8 mouse cellular contexts compared by ENCODE assay signal in genomic region chr13:117289494-117290270, GRCm38 (mm10).
A peak's percentile ranks its signal among the peaks of the same experiment; 100 is the strongest.
DNase-seq lines count a peak whose midpoint lies in the region; ATAC-seq and TF ChIP-seq lines count a peak whose summit lies in the region.

No protein-coding gene starts in this region.

- TF ChIP-seq CTCF in spleen, adult 2 months (IDR thresholded peaks at IDR 0.05; ENCODE audit: extremely low read depth, insufficient read depth, insufficient read length, insufficient replicate concordance) = peak; percentile 50; the same call in 1 of the 2 replicates

- H3K4me1 ChIP-seq in heart, embryonic 10.5 days = peaks cover 4% of the 10 kb centered on the region; the same call in 1 of the 2 replicates
- H3K4me1 ChIP-seq in limb, embryonic 11.5 days (ENCODE audit: control insufficient read depth, insufficient read depth, low read length) = no peaks in the 10 kb centered on the region
- H3K4me1 ChIP-seq in midbrain, embryonic 14.5 days (ENCODE audit: control insufficient read depth, insufficient read depth, low read length) = 0 out of 2 replicates have a peak, but pooled peaks cover 4% of the 10 kb centered on the region
- no peaks in the 10 kb centered on the region for H3K4me1 ChIP-seq in spleen, adult 2 months (ENCODE audit: control insufficient read depth, insufficient read depth, insufficient read length)

- peak overlapping the region; percentile 25 for H3K4me2 ChIP-seq in limb, embryonic 11.5 days (ENCODE audit: low read depth, severe bottlenecking)
- peak overlapping the region; percentile 40 for H3K4me2 ChIP-seq in midbrain, embryonic 14.5 days (ENCODE audit: low read length)

- ATAC-seq in limb, embryonic 11.5 days (ENCODE audit: insufficient number of reproducible peaks, low FRiP score, low TSS enrichment, low read depth) = peak; percentile 61; the same call in 1 of the 2 replicates
- peak; percentile 70 for ATAC-seq in midbrain, embryonic 14.5 days (ENCODE audit: low FRiP score, low TSS enrichment)

- WGBS in heart, embryonic 10.5 days = 30% methylated on average over 17 of the region's 17 CpGs
- 33% methylated on average over 17 of the region's 17 CpGs for WGBS in limb, embryonic 11.5 days
- WGBS in midbrain, embryonic 14.5 days = 31% methylated on average over 17 of the region's 17 CpGs
- 36% methylated on average over 17 of the region's 17 CpGs for WGBS in spleen, adult 2 months

- H3K36me3 ChIP-seq in heart, embryonic 10.5 days = no peaks in the 10 kb centered on the region
- no peaks in the 10 kb centered on the region for H3K36me3 ChIP-seq in limb, embryonic 11.5 days (ENCODE audit: control insufficient read depth, insufficient read depth, low read length)
- no peaks in the 10 kb centered on the region for H3K36me3 ChIP-seq in midbrain, embryonic 14.5 days (ENCODE audit: control insufficient read depth, insufficient read depth, low read length)
- H3K36me3 ChIP-seq in spleen, adult 2 months (ENCODE audit: control insufficient read depth, insufficient read depth, low read length) = no peaks in the 10 kb centered on the region

- H3K9ac ChIP-seq in limb, embryonic 11.5 days (ENCODE audit: low read length) = no peak overlapping the region
- no peak overlapping the region for H3K9ac ChIP-seq in midbrain, embryonic 14.5 days (replicated peaks; ENCODE audit: low read length)

- no peaks in the 10 kb centered on the region for H3K27me3 ChIP-seq in heart, embryonic 10.5 days (ENCODE audit: insufficient read depth, poor library complexity, severe bottlenecking)
- H3K27me3 ChIP-seq in limb, embryonic 11.5 days (ENCODE audit: control insufficient read depth, insufficient read depth, low read length) = no peaks in the 10 kb centered on the region
- no peaks in the 10 kb centered on the region for H3K27me3 ChIP-seq in midbrain, embryonic 14.5 days (ENCODE audit: control insufficient read depth, insufficient read depth, low read length)
- no peaks in the 10 kb centered on the region for H3K27me3 ChIP-seq in spleen, adult 2 months (ENCODE audit: control insufficient read depth, insufficient read depth, low read length)

- TF ChIP-seq POLR2A in spleen, adult 2 months (IDR thresholded peaks at IDR 0.05; ENCODE audit: low read depth, low read length) = no peak

- no peaks in the 10 kb centered on the region for H3K9me3 ChIP-seq in heart, embryonic 10.5 days
- no peaks in the 10 kb centered on the region; the same call in 1 of the 2 replicates for H3K9me3 ChIP-seq in limb, embryonic 11.5 days (ENCODE audit: control insufficient read depth, low read length)
- no peaks in the 10 kb centered on the region for H3K9me3 ChIP-seq in midbrain, embryonic 14.5 days (ENCODE audit: control insufficient read depth, low read length)

- peak overlapping the region; percentile 41 for H3K4me3 ChIP-seq in heart, embryonic 10.5 days
- H3K4me3 ChIP-seq in limb, embryonic 11.5 days (ENCODE audit: low read depth, low read length) = no peak overlapping the region
- no peak overlapping the region; the same call in 1 of the 2 replicates for H3K4me3 ChIP-seq in midbrain, embryonic 14.5 days (replicated peaks; ENCODE audit: low read depth, low read length)
- no peak overlapping the region for H3K4me3 ChIP-seq in spleen, adult 2 months (ENCODE audit: extremely low read depth, insufficient read depth, insufficient read length)

- peak overlapping the region; percentile 17 for H3K27ac ChIP-seq in heart, embryonic 10.5 days
- no peak overlapping the region for H3K27ac ChIP-seq in limb, embryonic 11.5 days (replicated peaks; ENCODE audit: low read depth, low read length)
- H3K27ac ChIP-seq in midbrain, embryonic 14.5 days (replicated peaks; ENCODE audit: low read depth, low read length) = no peak overlapping the region
- no peak overlapping the region for H3K27ac ChIP-seq in spleen, adult 2 months (ENCODE audit: insufficient read depth, low read length)

- DNase-seq in 416B (ENCODE audit: low read depth) = peak; percentile 87
- peak; percentile 57 for DNase-seq in adrenal gland, adult 2 months
- DNase-seq in embryo, embryonic 11 days = peak; percentile 87
- DNase-seq in heart, embryonic 10.5 days (ENCODE audit: low spot score) = peak; percentile 80
- peak; percentile 68 for DNase-seq in kidney, adult 9 months
- peak; percentile 87 for DNase-seq in limb, embryonic 11.5 days (ENCODE audit: low spot score)
- peak; percentile 91 for DNase-seq in midbrain, embryonic 14.5 days
- DNase-seq in spleen, adult 2 months (ENCODE audit: low read depth in 1 of 2, low spot score in 2 of 2) = peak; percentile 35 to 60
